Mouse (Mus musculus) liver, embryonic 14.5 days (tissue): ENCODE data around the gene Bax. TPM values are rescaled to one million over a fixed set of nuclear protein-coding genes. Genes with fewer than 3 reads are reported as not detected.

ENCODE experiments used
- ATAC-seq: fragments of 200-750 bp; cut with Nextera tagmentation; 2 replicates; pipeline ENCODE4 v1.8.0; 2017; ENCODE audit warnings: moderate number of reproducible peaks, mild to moderate bottlenecking, moderate library complexity; ENCODE audit not compliant: insufficient read depth
- DNase-seq, 3 experiments: peaks; one replicate each; pipeline ENCODE4 v3.0.0-alpha.2; 2012 to 2013; ENCODE audit warnings: low read depth in 3 of 3, low spot score in 3 of 3
- H3K27ac ChIP-seq: fragments of 300-500 bp; sonication (generic); 2 replicates; pipeline ENCODE4 v1.5.1; 2014; ENCODE audit warnings: moderate library complexity, mild to moderate bottlenecking, control low read depth, inconsistent platforms
- H3K27me3 ChIP-seq: fragments of 300-500 bp; sonication (generic); 2 replicates; pipeline ENCODE4 v1.6.1; 2014; ENCODE audit warnings: mild to moderate bottlenecking, low read length, moderate library complexity; ENCODE audit not compliant: control insufficient read depth, insufficient read depth
- H3K36me3 ChIP-seq: fragments of 300-500 bp; sonication (generic); replicated peaks from 2 replicates; pipeline ENCODE4 v1.6.1; 2014; ENCODE audit warnings: low read depth; ENCODE audit not compliant: control insufficient read depth, insufficient read depth
- H3K4me1 ChIP-seq, 2 experiments: fragments of 200-500 bp in 1 of 2; fragments of 300-500 bp in 1 of 2; sonication (generic) in 1 of 2; replicated peaks; 2 replicates each; pipeline ENCODE4 v1.6.1; 2012 to 2014; ENCODE audit warnings: antibody characterized with exemption in 1 of 2, inconsistent platforms in 1 of 2, low read length in 1 of 2; ENCODE audit not compliant: control insufficient read depth in 2 of 2, insufficient read depth in 2 of 2
- H3K4me2 ChIP-seq: fragments of 300-500 bp; sonication (generic); 2 replicates; pipeline ENCODE4 v1.6.1; 2014; ENCODE audit warnings: low read depth, mild to moderate bottlenecking, control low read depth, moderate library complexity
- H3K4me3 ChIP-seq, 2 experiments: fragments of 200-500 bp in 1 of 2; fragments of 300-500 bp in 1 of 2; sonication (generic) in 1 of 2; 2 replicates each; pipeline ENCODE4 v1.5.1; 2012 to 2014; ENCODE audit warnings: low read depth in 2 of 2, low read length in 2 of 2, mild to moderate bottlenecking in 2 of 2, control low read depth in 1 of 2, inconsistent platforms in 1 of 2, moderate library complexity in 1 of 2; ENCODE audit not compliant: insufficient read depth in 1 of 2
- H3K9ac ChIP-seq: fragments of 300-500 bp; sonication (generic); replicated peaks from 2 replicates; pipeline ENCODE4 v1.6.1; 2014; ENCODE audit warnings: mild to moderate bottlenecking, control low read depth, moderate library complexity
- H3K9me3 ChIP-seq: fragments of 300-500 bp; sonication (generic); 2 replicates; pipeline ENCODE4 v1.6.1; 2016; ENCODE audit warnings: low read length, mixed read lengths; ENCODE audit not compliant: control insufficient read depth
- CTCF ChIP-seq: IDR thresholded peaks from 2 replicates; pipeline ENCODE4 v1.5.1; 2016; ENCODE audit warnings: antibody characterized with exemption, low read depth, control low read depth
- EP300 ChIP-seq: IDR thresholded peaks from 2 replicates; pipeline ENCODE4 v1.6.1; 2016; ENCODE audit warnings: antibody characterized with exemption, low read depth
- WGBS: fragments of 180-500 bp; shearing (Covaris S2); extraction: QIAGEN DNeasy Blood & Tissue Kit; methylation state at CpG from one replicate; pipeline ENCODE4 v1.1.7; 2014; ENCODE audit not compliant: insufficient replicate concordance; 5-methylcytosine and 5-hydroxymethylcytosine counted together
- microRNA-seq: library from miRNA; unstranded; fragments of <30 nt; microRNA quantifications from one replicate; pipeline ENCODE4, GENCODE M21; 2016
- polyA plus RNA-seq, 2 experiments: library from polyadenylated mRNA; depleted of rRNA in 1 of 2; stranded (reverse) in 1 of 2; unstranded in 1 of 2; fragments of >200 nt; fragmentation: Nextera tagmentation in 1 of 2; extraction: Ambion mirVana in 1 of 2; gene quantifications; 2 replicates each; pipeline versions ENCODE4 v1.2.1 to v1.2.3; 2012 to 2014

Bax gene
- polyA plus RNA-seq, 2 experiments = 49.7 to 57.9 TPM

DNA sequence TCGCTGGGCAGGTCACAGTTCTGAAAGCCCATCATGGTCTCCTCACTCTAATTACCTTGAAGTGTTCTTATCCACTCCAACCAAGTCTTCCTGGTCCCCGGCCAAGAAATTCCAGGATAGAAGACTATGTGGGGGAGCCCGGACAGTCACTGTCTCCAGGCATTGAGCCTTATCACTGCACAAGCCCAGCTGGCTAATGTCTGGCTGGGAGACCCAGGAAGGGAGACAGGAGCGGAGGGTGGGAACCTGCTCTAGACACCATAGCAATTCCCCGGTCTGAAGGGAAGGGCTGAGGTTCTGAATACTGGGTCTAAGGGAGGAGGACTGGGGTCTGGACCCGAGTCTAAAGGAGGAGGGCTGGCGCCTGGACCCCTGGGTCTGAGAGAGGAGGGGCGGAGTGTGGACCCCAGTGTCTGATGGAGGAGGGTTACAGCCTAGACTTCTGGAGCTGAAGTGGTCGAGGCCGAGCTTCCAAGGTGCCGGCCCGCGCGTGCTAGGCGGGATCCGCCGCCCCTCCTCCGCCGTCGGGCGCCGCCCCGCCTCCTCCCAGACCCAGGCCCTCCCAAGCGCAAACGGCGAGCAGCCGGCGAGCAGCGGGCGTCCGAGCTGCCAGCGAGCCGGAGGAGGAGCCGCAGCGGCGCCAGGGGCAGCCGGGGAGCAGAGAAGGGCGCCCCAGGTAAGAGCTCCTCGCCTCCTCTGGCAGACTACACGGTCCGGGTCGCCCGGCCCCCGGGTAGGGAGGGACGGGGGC, 53.4 kb downstream of the Bax start, which contains the start of gene Ntf5:
TSS of gene Ntf5 (plus strand) at position 583 of the 751 bp plus-strand sequence.
- Histone ChIP-seq H3K27ac (no peak within 1 kb of the TSS), H3K9ac (no peak within 1 kb of the TSS), H3K27me3 (peaks cover 96% of the 10 kb centered on the region), H3K36me3 (no peaks in the 10 kb centered on the region), H3K4me2 (peak within 1 kb of the TSS; percentile 59), H3K4me1 (no peaks in the 10 kb centered on the region), H3K4me3 (peak within 1 kb of the TSS in 1 of 2 experiments; percentile 43; a peak in 2 of 4 replicates), H3K9me3 (no peaks in the 10 kb centered on the region)
- ATAC-seq (no peak), DNase-seq (no peak)
- WGBS = 4% methylated on average over 43 of the region's 45 CpGs
- no peak for TF ChIP-seq EP300
- no peak for TF ChIP-seq CTCF

DNA sequence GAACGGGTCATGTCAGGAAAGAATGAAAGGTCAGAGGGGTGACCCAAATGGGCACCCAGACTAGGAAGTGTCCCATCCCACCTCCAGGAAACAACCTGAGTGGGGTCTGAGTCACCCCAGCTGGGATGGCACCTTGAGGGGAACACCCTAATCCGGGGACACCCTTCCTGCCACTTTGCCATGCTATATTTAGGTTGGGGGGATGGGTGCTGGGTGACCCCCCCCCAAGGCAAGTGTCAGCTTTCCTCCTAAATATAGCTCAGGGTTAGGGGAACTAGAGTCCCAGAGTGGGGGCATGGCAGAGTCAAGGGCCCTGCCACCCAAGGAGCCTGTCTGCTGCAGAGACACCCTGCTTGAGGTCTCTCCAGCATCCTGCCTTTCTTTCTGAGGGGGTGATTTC, 54.3 kb downstream of the Bax start:
- Histone ChIP-seq H3K9me3 (no peaks in the 10 kb centered on the region), H3K4me1 (no peaks in the 10 kb centered on the region), H3K27me3 (peaks cover 96% of the 10 kb centered on the region), H3K4me2 (no peak overlapping the region), H3K4me3 (no peak overlapping the region), H3K36me3 (no peaks in the 10 kb centered on the region), H3K9ac (no peak overlapping the region), H3K27ac (no peak overlapping the region)
- ATAC-seq (no peak), DNase-seq (no peak)
- 53% methylated on average over 2 of the region's 2 CpGs for WGBS
- TF ChIP-seq EP300 (no peak), CTCF (no peak)

Small RNA genes lying within 50 kb of the gene (microRNA-seq; reads per million reads assigned to microRNA genes)
- not detected for gene Gm22133

Other genes with a start within 250 kb of the Bax start
Only the 30 nearest of the 33 such genes appear.
- gene Cd37, start 227.8 kb downstream of the Bax start, polyA plus RNA-seq (2012; rRNA removed) = 10.5 and 12.8 TPM in 2 replicates
- gene Cd37, start 227.8 kb downstream of the Bax start, polyA plus RNA-seq (2014; fragmentation: Nextera tagmentation; extraction: Ambion mirVana) = 9.0 and 9.1 TPM in 2 replicates
- gene Slc6a16, start 225.8 kb downstream of the Bax start, polyA plus RNA-seq (2012; rRNA removed) = 0.03 TPM in 1 of 2 replicates, not detected in the other
- gene Slc6a16, start 225.8 kb downstream of the Bax start, polyA plus RNA-seq (2014; fragmentation: Nextera tagmentation; extraction: Ambion mirVana) = not detected in 2 replicates
- not detected in 2 replicates for gene Slc6a21, start 189.4 kb downstream of the Bax start, polyA plus RNA-seq (2012; rRNA removed)
- gene Slc6a21, start 189.4 kb downstream of the Bax start, polyA plus RNA-seq (2014; fragmentation: Nextera tagmentation; extraction: Ambion mirVana) = not detected in 2 replicates
- gene Trpm4, start 133.1 kb downstream of the Bax start, polyA plus RNA-seq (2012; rRNA removed) = 0.70 and 0.87 TPM in 2 replicates
- gene Trpm4, start 133.1 kb downstream of the Bax start, polyA plus RNA-seq (2014; fragmentation: Nextera tagmentation; extraction: Ambion mirVana) = 0.43 and 0.60 TPM in 2 replicates
- gene Hrc, start 131.6 kb downstream of the Bax start, polyA plus RNA-seq (2012; rRNA removed) = 0.02 and 0.07 TPM in 2 replicates
- not detected in 2 replicates for gene Hrc, start 131.6 kb downstream of the Bax start, polyA plus RNA-seq (2014; fragmentation: Nextera tagmentation; extraction: Ambion mirVana)
- gene Ppfia3, start 99.9 kb downstream of the Bax start, polyA plus RNA-seq (2012; rRNA removed) = 0.21 and 0.22 TPM in 2 replicates
- gene Ppfia3, start 99.9 kb downstream of the Bax start, polyA plus RNA-seq (2014; fragmentation: Nextera tagmentation; extraction: Ambion mirVana) = 0.25 TPM in 1 of 2 replicates, not detected in the other
- gene Lin7b, start 96.3 kb downstream of the Bax start, polyA plus RNA-seq (2012; rRNA removed) = 0.10 and 0.23 TPM in 2 replicates
- gene Lin7b, start 96.3 kb downstream of the Bax start, polyA plus RNA-seq (2014; fragmentation: Nextera tagmentation; extraction: Ambion mirVana) = 0.20 TPM in 1 of 2 replicates, not detected in the other
- 132 and 203 TPM in 2 replicates for gene Snrnp70, start 71.2 kb downstream of the Bax start, polyA plus RNA-seq (2012; rRNA removed)
- gene Snrnp70, start 71.2 kb downstream of the Bax start, polyA plus RNA-seq (2014; fragmentation: Nextera tagmentation; extraction: Ambion mirVana) = 28.0 and 28.8 TPM in 2 replicates
- gene Kcna7, start 61.2 kb downstream of the Bax start, polyA plus RNA-seq (2012; rRNA removed) = not detected in 2 replicates
- not detected in 2 replicates for gene Kcna7, start 61.2 kb downstream of the Bax start, polyA plus RNA-seq (2014; fragmentation: Nextera tagmentation; extraction: Ambion mirVana)
- gene Ntf5, start 53.2 kb downstream of the Bax start, polyA plus RNA-seq (2012; rRNA removed) = 0.04 and 0.20 TPM in 2 replicates
- 0.18 and 0.19 TPM in 2 replicates for gene Ntf5, start 53.2 kb downstream of the Bax start, polyA plus RNA-seq (2014; fragmentation: Nextera tagmentation; extraction: Ambion mirVana)
- gene Lhb, start 46.1 kb downstream of the Bax start, polyA plus RNA-seq (2012; rRNA removed) = not detected in 2 replicates
- gene Lhb, start 46.1 kb downstream of the Bax start, polyA plus RNA-seq (2014; fragmentation: Nextera tagmentation; extraction: Ambion mirVana) = not detected in 2 replicates
- gene Gys1, start 32.1 kb downstream of the Bax start, polyA plus RNA-seq (2012; rRNA removed) = 3.2 and 3.6 TPM in 2 replicates
- gene Gys1, start 32.1 kb downstream of the Bax start, polyA plus RNA-seq (2014; fragmentation: Nextera tagmentation; extraction: Ambion mirVana) = 2.8 and 3.1 TPM in 2 replicates
- 65.7 and 69.5 TPM in 2 replicates for gene Ruvbl2, start 28.8 kb downstream of the Bax start, polyA plus RNA-seq (2012; rRNA removed)
- gene Ruvbl2, start 28.8 kb downstream of the Bax start, polyA plus RNA-seq (2014; fragmentation: Nextera tagmentation; extraction: Ambion mirVana) = 67.5 and 82.7 TPM in 2 replicates
- gene Ftl1, start 7.0 kb downstream of the Bax start, polyA plus RNA-seq (2012; rRNA removed) = 1,846 and 1,956 TPM in 2 replicates
- 4,811 and 5,161 TPM in 2 replicates for gene Ftl1, start 7.0 kb downstream of the Bax start, polyA plus RNA-seq (2014; fragmentation: Nextera tagmentation; extraction: Ambion mirVana)
- 0.06 and 0.13 TPM in 2 replicates for gene Tulp2, start 15.0 kb upstream of the Bax start, polyA plus RNA-seq (2012; rRNA removed)
- gene Tulp2, start 15.0 kb upstream of the Bax start, polyA plus RNA-seq (2014; fragmentation: Nextera tagmentation; extraction: Ambion mirVana) = 0.47 and 0.57 TPM in 2 replicates
- gene Gm45808, start 19.9 kb upstream of the Bax start, polyA plus RNA-seq (2012; rRNA removed) = not detected in 2 replicates
- 0.20 TPM in 1 of 2 replicates, not detected in the other for gene Gm45808, start 19.9 kb upstream of the Bax start, polyA plus RNA-seq (2014; fragmentation: Nextera tagmentation; extraction: Ambion mirVana)
- 1.5 and 2.2 TPM in 2 replicates for gene Dhdh, start 21.9 kb upstream of the Bax start, polyA plus RNA-seq (2012; rRNA removed)
- gene Dhdh, start 21.9 kb upstream of the Bax start, polyA plus RNA-seq (2014; fragmentation: Nextera tagmentation; extraction: Ambion mirVana) = 1.6 and 1.8 TPM in 2 replicates
- gene Nucb1, start 43.5 kb upstream of the Bax start, polyA plus RNA-seq (2012; rRNA removed) = 48.2 and 58.8 TPM in 2 replicates
- gene Nucb1, start 43.5 kb upstream of the Bax start, polyA plus RNA-seq (2014; fragmentation: Nextera tagmentation; extraction: Ambion mirVana) = 81.7 and 97.2 TPM in 2 replicates
- 79.3 and 140 TPM in 2 replicates for gene Ppp1r15a, start 59.4 kb upstream of the Bax start, polyA plus RNA-seq (2012; rRNA removed)
- 165 and 183 TPM in 2 replicates for gene Ppp1r15a, start 59.4 kb upstream of the Bax start, polyA plus RNA-seq (2014; fragmentation: Nextera tagmentation; extraction: Ambion mirVana)
- gene Plekha4, start 59.4 kb upstream of the Bax start, polyA plus RNA-seq (2012; rRNA removed) = 0.52 and 0.90 TPM in 2 replicates
- 0.40 and 0.41 TPM in 2 replicates for gene Plekha4, start 59.4 kb upstream of the Bax start, polyA plus RNA-seq (2014; fragmentation: Nextera tagmentation; extraction: Ambion mirVana)
- 0.95 and 2.1 TPM in 2 replicates for gene Hsd17b14, start 88.0 kb upstream of the Bax start, polyA plus RNA-seq (2012; rRNA removed)
- 1.2 and 2.5 TPM in 2 replicates for gene Hsd17b14, start 88.0 kb upstream of the Bax start, polyA plus RNA-seq (2014; fragmentation: Nextera tagmentation; extraction: Ambion mirVana)
- gene Bcat2, start 103.3 kb upstream of the Bax start, polyA plus RNA-seq (2012; rRNA removed) = 38.8 and 40.6 TPM in 2 replicates
- 35.9 and 39.4 TPM in 2 replicates for gene Bcat2, start 103.3 kb upstream of the Bax start, polyA plus RNA-seq (2014; fragmentation: Nextera tagmentation; extraction: Ambion mirVana)
- not detected in 2 replicates for gene Fgf21, start 148.6 kb upstream of the Bax start, polyA plus RNA-seq (2012; rRNA removed)
- not detected in 2 replicates for gene Fgf21, start 148.6 kb upstream of the Bax start, polyA plus RNA-seq (2014; fragmentation: Nextera tagmentation; extraction: Ambion mirVana)
- not detected in 2 replicates for gene Fut1, start 150.4 kb upstream of the Bax start, polyA plus RNA-seq (2012; rRNA removed)
- gene Fut1, start 150.4 kb upstream of the Bax start, polyA plus RNA-seq (2014; fragmentation: Nextera tagmentation; extraction: Ambion mirVana) = not detected in 2 replicates
- 0.10 and 0.15 TPM in 2 replicates for gene Izumo1, start 154.9 kb upstream of the Bax start, polyA plus RNA-seq (2012; rRNA removed)
- 0.09 TPM in 1 of 2 replicates, not detected in the other for gene Izumo1, start 154.9 kb upstream of the Bax start, polyA plus RNA-seq (2014; fragmentation: Nextera tagmentation; extraction: Ambion mirVana)
- 2.2 and 2.6 TPM in 2 replicates for gene Rasip1, start 160.6 kb upstream of the Bax start, polyA plus RNA-seq (2012; rRNA removed)
- 1.3 and 2.6 TPM in 2 replicates for gene Rasip1, start 160.6 kb upstream of the Bax start, polyA plus RNA-seq (2014; fragmentation: Nextera tagmentation; extraction: Ambion mirVana)
- 0.25 and 0.56 TPM in 2 replicates for gene Mamstr, start 173.1 kb upstream of the Bax start, polyA plus RNA-seq (2012; rRNA removed)
- gene Mamstr, start 173.1 kb upstream of the Bax start, polyA plus RNA-seq (2014; fragmentation: Nextera tagmentation; extraction: Ambion mirVana) = 0.18 TPM in 1 of 2 replicates, not detected in the other
- 0.17 TPM in 1 of 2 replicates, not detected in the other for gene Fut2, start 199.5 kb upstream of the Bax start, polyA plus RNA-seq (2012; rRNA removed)
- gene Fut2, start 199.5 kb upstream of the Bax start, polyA plus RNA-seq (2014; fragmentation: Nextera tagmentation; extraction: Ambion mirVana) = not detected in 2 replicates
- 0.04 TPM in 1 of 2 replicates, not detected in the other for gene Ntn5, start 217.1 kb upstream of the Bax start, polyA plus RNA-seq (2012; rRNA removed)
- not detected in 2 replicates for gene Ntn5, start 217.1 kb upstream of the Bax start, polyA plus RNA-seq (2014; fragmentation: Nextera tagmentation; extraction: Ambion mirVana)
- gene Sec1, start 227.5 kb upstream of the Bax start, polyA plus RNA-seq (2012; rRNA removed) = 0.02 and 0.03 TPM in 2 replicates
- not detected in 2 replicates for gene Sec1, start 227.5 kb upstream of the Bax start, polyA plus RNA-seq (2014; fragmentation: Nextera tagmentation; extraction: Ambion mirVana)